Mouse (Mus musculus) bone marrow, adult 2 months (tissue): ENCODE results near the gene P2ry13.

ENCODE experiments used
- CTCF ChIP-seq: fragments of 200-500 bp; IDR thresholded peaks from 2 replicates; pipeline ENCODE4 v1.5.1; 2011; ENCODE audit warnings: low read length, control low read depth; ENCODE audit not compliant: control insufficient read depth, insufficient read depth
- POLR2A ChIP-seq: fragments of 200-500 bp; IDR thresholded peaks from 2 replicates; pipeline ENCODE4 v1.6.1; 2011; ENCODE audit warnings: low read depth, mild to moderate bottlenecking, control low read depth, low read length, borderline replicate concordance; ENCODE audit not compliant: control insufficient read depth

DNA sequence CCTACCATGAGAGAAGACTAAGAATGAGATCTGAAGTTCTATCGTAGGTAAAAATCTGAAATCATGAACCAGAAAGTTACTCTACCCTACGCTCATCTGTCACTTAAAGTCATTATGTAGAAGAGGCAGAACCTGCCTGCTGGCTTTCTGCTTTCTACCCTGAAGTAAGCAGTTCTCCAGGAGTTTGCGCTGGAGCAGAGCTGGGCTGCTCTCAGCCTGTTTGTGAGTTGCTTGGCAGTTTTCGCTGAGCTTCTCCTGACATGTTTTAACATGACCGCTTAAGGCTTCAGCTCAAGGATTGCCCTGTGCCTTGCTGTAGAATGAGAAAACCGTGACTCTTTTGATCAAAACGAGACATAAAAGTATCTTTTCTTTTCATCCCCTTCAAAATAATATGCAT is 16.6 kb downstream of the P2ry13 start:
- TF ChIP-seq CTCF (no peak), POLR2A (no peak)
